Mouse (Mus musculus): Measurements from ENCODE around the gene Mturn.

The Mturn gene

GRCm38 (mm10) chr6:54698691-54699476 is 17.5 kb downstream of the Mturn start:
- peak; percentile 90 for DNase-seq

- peak; percentile 77 for DNase-seq
These were observed 18.1 kb downstream of the Mturn start for GRCm38 (mm10) chr6:54699477-54700056.

GRCm38 (mm10) chr6:54700516-54700915 is 19.1 kb downstream of the Mturn start:
- DNase-seq = peak; percentile 61

- DNase-seq = peak; percentile 8
These were observed 20.5 kb downstream of the Mturn start for GRCm38 (mm10) chr6:54701901-54702300.

GRCm38 (mm10) chr6:54703633-54704538 is 22.5 kb downstream of the Mturn start:
- DNase-seq = peak; percentile 2

- no peak for DNase-seq
These were observed 23.1 kb downstream of the Mturn start for GRCm38 (mm10) chr6:54704539-54704845.

GRCm38 (mm10) chr6:54704847-54705246 is 23.4 kb downstream of the Mturn start:
- no peak for DNase-seq

GRCm38 (mm10) chr6:54705387-54705909 is 24.0 kb downstream of the Mturn start:
- peak; percentile 64 for DNase-seq

GRCm38 (mm10) chr6:54706099-54706498 is 24.7 kb downstream of the Mturn start:
- no peak for DNase-seq

GRCm38 (mm10) chr6:54706611-54707172 is 25.3 kb downstream of the Mturn start:
- no peak for DNase-seq

- DNase-seq = no peak
These were observed 27.2 kb downstream of the Mturn start for GRCm38 (mm10) chr6:54708646-54709045.

GRCm38 (mm10) chr6:54715697-54716096 is 34.3 kb downstream of the Mturn start:
- DNase-seq = no peak

- no peak for DNase-seq
These were observed 37.6 kb downstream of the Mturn start for GRCm38 (mm10) chr6:54718779-54719685.

GRCm38 (mm10) chr6:54719686-54720310 is 38.4 kb downstream of the Mturn start:
- DNase-seq = no peak

- no peak for DNase-seq
These were observed 39.3 kb downstream of the Mturn start for GRCm38 (mm10) chr6:54720512-54721251.

- no peak for DNase-seq
These were observed 39.8 kb downstream of the Mturn start for GRCm38 (mm10) chr6:54721252-54721635.

GRCm38 (mm10) chr6:54726309-54726708 is 44.9 kb downstream of the Mturn start:
- DNase-seq = peak; percentile 31

GRCm38 (mm10) chr6:54726796-54727195 is 45.4 kb downstream of the Mturn start:
- no peak for DNase-seq

- DNase-seq = no peak
These were observed 46.0 kb downstream of the Mturn start for GRCm38 (mm10) chr6:54727416-54727815.

GRCm38 (mm10) chr6:54729451-54730105 is 48.2 kb downstream of the Mturn start:
- no peak for DNase-seq

Measured in kidney, adult 11 months (tissue).